Mouse (Mus musculus) heart, embryonic 10.5 days (tissue): Measurements from ENCODE around the gene Tbx15. TPM values are rescaled to one million over a fixed set of nuclear protein-coding genes. Genes with fewer than 3 reads are reported as not detected.
"Not testable (repeated sequence)": the region's sequence is repeated elsewhere in the genome, so short reads cannot be mapped to it uniquely, and the experiment has no call there.

Experiments
- DNase-seq: peaks from one replicate; pipeline ENCODE4 v3.0.0-alpha.2; 2017; ENCODE audit warnings: low spot score
- H3K27ac ChIP-seq: fragments of 300-500 bp; sonication (generic); 2 replicates; pipeline ENCODE4 v1.5.1; 2016; ENCODE audit warnings: mild to moderate bottlenecking
- H3K27me3 ChIP-seq: fragments of 300-500 bp; sonication (generic); 2 replicates; pipeline ENCODE4 v1.6.1; 2016; ENCODE audit warnings: mild to moderate bottlenecking; ENCODE audit not compliant: poor library complexity, insufficient read depth, severe bottlenecking
- H3K36me3 ChIP-seq: fragments of 300-500 bp; sonication (generic); 2 replicates; pipeline ENCODE4 v1.6.1; 2016; ENCODE audit warnings: mild to moderate bottlenecking, moderate library complexity
- H3K4me1 ChIP-seq: fragments of 300-500 bp; sonication (generic); 2 replicates; pipeline ENCODE4 v1.6.1; 2016; ENCODE audit warnings: mild to moderate bottlenecking
- H3K4me3 ChIP-seq: fragments of 300-500 bp; sonication (generic); 2 replicates; pipeline ENCODE4 v1.5.1; 2016; ENCODE audit warnings: mild to moderate bottlenecking, moderate library complexity
- H3K9me3 ChIP-seq: fragments of 300-500 bp; sonication (generic); 2 replicates; pipeline ENCODE4 v1.6.1; 2016; ENCODE audit warnings: mild to moderate bottlenecking, moderate library complexity
- WGBS: fragments of 180-500 bp; shearing (Covaris S2); methylation state at CpG from one replicate; pipeline ENCODE4 v1.1.7; 2016; 5-methylcytosine and 5-hydroxymethylcytosine counted together
- polyA plus RNA-seq: library from polyadenylated mRNA; unstranded; fragments of >200 nt; fragmentation: Nextera tagmentation; extraction: Ambion mirVana; gene quantifications from 2 replicates; pipeline ENCODE4 v1.2.1, GENCODE M21; 2016

The Tbx15 gene
- polyA plus RNA-seq, 1 experiment from 2014 or later, result 0.67 TPM

DNA sequence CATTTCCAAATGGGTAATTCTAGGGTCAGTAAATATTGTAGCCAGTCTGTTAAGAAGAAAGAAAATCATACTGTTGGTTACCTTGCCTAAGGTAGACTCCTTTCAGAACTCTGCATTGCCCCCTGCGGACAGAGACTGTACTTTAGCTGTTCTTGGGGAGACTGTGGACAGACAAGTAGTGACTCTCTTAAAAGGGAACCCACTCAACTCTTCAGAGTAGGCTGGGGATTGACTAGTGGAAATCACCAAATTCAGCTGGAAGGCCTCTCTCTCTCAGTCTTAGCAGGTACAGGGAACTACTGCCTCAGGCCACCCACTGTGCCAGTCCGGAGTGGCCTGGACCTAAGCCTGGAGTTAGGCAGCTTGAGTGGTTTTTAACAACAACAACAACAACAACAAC, 21.8 kb downstream of the Tbx15 start:
- 6% methylated on average over 2 of the region's 2 CpGs for WGBS
- Histone ChIP-seq H3K27ac (no peak overlapping the region), H3K4me3 (no peak overlapping the region), H3K36me3 (no peaks in the 10 kb centered on the region), H3K9me3 (no peaks in the 10 kb centered on the region), H3K4me1 (peaks cover 1% of the 10 kb centered on the region; the same call in 1 of the 2 replicates), H3K27me3 (peaks cover 98% of the 10 kb centered on the region)
- no peak for DNase-seq

DNA sequence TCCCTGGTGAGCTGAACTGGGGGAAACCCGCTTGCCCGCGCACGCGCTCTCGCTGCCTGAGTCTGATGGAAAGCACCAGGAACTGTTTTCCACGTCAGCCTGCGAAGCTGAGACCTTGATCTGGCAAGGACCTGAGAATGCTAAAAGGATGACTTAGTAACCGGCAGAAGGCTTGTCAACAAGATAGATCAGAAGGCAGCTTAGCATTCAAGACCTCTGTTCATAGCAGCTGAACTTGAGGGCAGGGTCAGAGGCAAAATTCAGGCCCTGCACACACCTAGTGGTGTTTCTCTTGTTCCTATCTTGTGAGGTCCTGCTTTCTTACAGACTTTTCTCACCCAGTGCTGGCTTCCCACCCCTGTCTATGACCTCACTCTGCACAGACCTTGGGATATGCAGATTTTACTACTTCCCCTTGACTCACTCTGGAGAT, 23.3 kb downstream of the Tbx15 start:
- 17% methylated on average over 9 of the region's 9 CpGs for WGBS
- Histone ChIP-seq H3K9me3 (no peaks in the 10 kb centered on the region), H3K27me3 (peaks cover 95% of the 10 kb centered on the region), H3K4me3 (no peak overlapping the region), H3K4me1 (no peaks in the 10 kb centered on the region), H3K27ac (no peak overlapping the region), H3K36me3 (no peaks in the 10 kb centered on the region)
- no peak for DNase-seq

GRCm38 (mm10) chr3:99264695-99265094, 24.5 kb downstream of the Tbx15 start:
- peaks cover 83% of the 10 kb centered on the region for H3K27me3 ChIP-seq

GRCm38 (mm10) chr3:99266752-99267303, 26.6 kb downstream of the Tbx15 start:
- Histone ChIP-seq H3K4me3 (no peak overlapping the region), H3K36me3 (no peaks in the 10 kb centered on the region), H3K27me3 (peaks cover 62% of the 10 kb centered on the region), H3K27ac (no peak overlapping the region), H3K9me3 (no peaks in the 10 kb centered on the region), H3K4me1 (no peaks in the 10 kb centered on the region)
- DNase-seq, result no peak
- 49% methylated on average over 10 of the region's 10 CpGs for WGBS

More at GRCm38 (mm10) chr3:99264695-99265094, 24.5 kb downstream of the Tbx15 start:
- peak; percentile 69 for DNase-seq
- no peaks in the 10 kb centered on the region for H3K36me3 ChIP-seq
- WGBS, result 34% methylated on average over 7 of the region's 7 CpGs
- no peaks in the 10 kb centered on the region for H3K4me1 ChIP-seq
- no peak overlapping the region for H3K4me3 ChIP-seq
- no peak overlapping the region for H3K27ac ChIP-seq
- no peaks in the 10 kb centered on the region for H3K9me3 ChIP-seq

- H3K36me3 ChIP-seq, result no peaks in the 10 kb centered on the region
Measured at GRCm38 (mm10) chr3:99277973-99278580, 37.9 kb downstream of the Tbx15 start.

DNA sequence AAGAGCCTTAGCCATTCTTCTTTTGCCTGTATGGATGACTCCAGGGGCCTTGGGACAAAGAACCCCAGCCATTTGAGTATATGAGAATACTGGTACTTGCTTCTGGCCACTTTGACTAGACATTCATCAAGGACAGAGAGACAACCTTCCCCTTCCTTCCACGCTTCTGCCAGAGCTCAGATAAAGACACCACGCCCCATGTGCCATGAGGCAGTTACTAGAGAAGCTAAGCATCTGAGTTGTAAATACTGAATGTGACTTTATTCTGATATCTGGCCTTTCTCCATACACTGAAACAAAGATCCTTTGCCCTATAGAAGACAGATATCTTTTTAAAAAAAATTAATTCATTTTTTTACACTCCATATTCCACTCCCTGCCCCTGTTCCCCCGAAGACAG, 39.5 kb downstream of the Tbx15 start:
- Histone ChIP-seq H3K27ac (no peak overlapping the region), H3K36me3 (no peaks in the 10 kb centered on the region), H3K4me1 (no peaks in the 10 kb centered on the region), H3K4me3 (no peak overlapping the region), H3K9me3 (no peaks in the 10 kb centered on the region), H3K27me3 (0 out of 2 replicates have a peak, but pooled peaks cover 5% of the 10 kb centered on the region)
- DNase-seq, result no peak
- WGBS, result 67% methylated on average over 3 of the region's 3 CpGs

More at GRCm38 (mm10) chr3:99277973-99278580, 37.9 kb downstream of the Tbx15 start:
- 55% methylated on average over 12 of the region's 12 CpGs for WGBS
- H3K4me3 ChIP-seq, result no peak overlapping the region
- no peak for DNase-seq
- H3K9me3 ChIP-seq, result no peaks in the 10 kb centered on the region
- H3K27me3 ChIP-seq, result 0 out of 2 replicates have a peak, but pooled peaks cover 5% of the 10 kb centered on the region
- H3K27ac ChIP-seq, result no peak overlapping the region
- H3K4me1 ChIP-seq, result no peaks in the 10 kb centered on the region

DNA sequence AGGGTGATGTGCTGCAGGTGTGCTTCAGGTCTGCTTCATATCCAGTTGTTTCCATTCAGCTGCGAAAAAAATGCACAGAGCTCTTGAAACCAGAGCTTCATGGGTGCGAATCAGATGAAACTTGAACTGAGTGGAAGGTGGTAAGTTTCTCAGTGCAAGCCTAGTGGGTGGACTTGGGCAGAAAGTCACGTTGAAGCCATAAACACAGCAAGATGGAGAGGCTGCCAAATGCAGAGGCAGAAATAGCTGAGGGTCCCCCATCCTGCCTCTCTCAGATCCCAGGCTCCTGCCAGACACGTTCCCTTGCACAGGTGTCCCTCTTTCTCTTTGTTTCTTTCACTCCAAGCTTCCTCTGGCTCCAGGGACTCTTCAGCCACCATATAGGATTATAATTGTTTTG, 41.3 kb downstream of the Tbx15 start:
- no peak overlapping the region for H3K27ac ChIP-seq
- H3K36me3 ChIP-seq, result no peaks in the 10 kb centered on the region
- H3K4me3 ChIP-seq, result no peak overlapping the region
- 0 out of 2 replicates have a peak, but pooled peaks cover 5% of the 10 kb centered on the region for H3K27me3 ChIP-seq
- no peak for DNase-seq
- H3K4me1 ChIP-seq, result no peaks in the 10 kb centered on the region
- WGBS, result 62% methylated on average over 4 of the region's 4 CpGs
- H3K9me3 ChIP-seq, result no peaks in the 10 kb centered on the region

DNA sequence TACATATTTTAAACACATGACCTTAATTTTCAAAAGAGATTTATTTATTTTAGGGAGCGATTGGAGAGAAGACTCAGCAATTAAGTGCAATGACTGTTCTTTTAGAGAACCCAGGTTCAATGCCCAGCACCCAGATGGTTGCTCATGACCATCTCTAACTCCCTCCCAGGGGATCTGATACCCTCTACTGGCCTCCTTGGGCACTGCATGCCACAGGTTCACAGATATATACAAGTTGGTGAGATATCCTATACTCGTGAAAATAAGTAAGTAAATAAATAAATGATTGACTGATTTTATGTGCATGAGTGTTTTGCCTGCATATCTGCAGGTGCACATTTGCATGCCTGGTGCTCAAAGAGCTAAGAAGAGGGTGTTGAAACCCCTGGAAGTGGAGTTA, 48.1 kb downstream of the Tbx15 start:
- peaks cover 4% of the 10 kb centered on the region; the same call in 1 of the 2 replicates for H3K4me1 ChIP-seq
- H3K27me3 ChIP-seq, result no peaks in the 10 kb centered on the region
- DNase-seq, result no peak
- WGBS, result 36% methylated on average over 2 of the region's 2 CpGs
- H3K36me3 ChIP-seq, result no peaks in the 10 kb centered on the region
- H3K9me3 ChIP-seq, result no peaks in the 10 kb centered on the region
- H3K27ac ChIP-seq, result no peak overlapping the region
- no peak overlapping the region for H3K4me3 ChIP-seq

DNA sequence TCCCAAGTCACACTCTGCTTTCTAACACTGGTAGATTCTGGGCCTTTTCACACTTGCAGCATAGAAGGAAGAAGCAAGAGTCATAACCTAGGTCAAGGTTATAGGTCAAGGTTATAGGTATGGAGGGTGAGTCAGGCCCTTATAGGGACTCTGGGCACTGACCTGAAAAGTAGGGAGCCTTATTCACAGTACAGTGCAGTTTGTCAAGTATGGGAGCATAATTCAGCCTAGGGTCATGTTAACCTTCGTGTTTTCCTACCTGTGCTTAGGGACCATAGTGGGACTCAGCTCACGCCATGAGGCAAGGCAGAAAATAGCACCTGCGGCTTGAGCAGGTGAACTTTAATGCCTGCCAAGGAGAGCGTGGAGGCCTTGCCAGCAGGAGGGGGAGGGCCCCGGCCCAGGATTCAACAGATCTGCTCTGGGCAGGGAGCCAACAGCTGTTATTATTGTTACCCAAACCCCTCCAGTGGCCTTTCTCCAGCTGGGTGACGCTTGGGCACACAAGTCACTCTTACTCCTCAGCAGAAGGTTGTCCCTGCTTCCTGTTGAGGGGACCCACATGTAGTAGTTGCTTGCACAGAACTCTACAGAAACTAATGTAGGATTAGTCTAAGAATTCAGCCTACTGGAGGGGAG, 50.0 kb downstream of the Tbx15 start:
- H3K36me3 ChIP-seq, result no peaks in the 10 kb centered on the region
- WGBS, result 34% methylated on average over 6 of the region's 6 CpGs
- H3K27me3 ChIP-seq, result no peaks in the 10 kb centered on the region
- DNase-seq, result no peak
- H3K27ac ChIP-seq, result no peak overlapping the region
- H3K4me3 ChIP-seq, result no peak overlapping the region
- no peaks in the 10 kb centered on the region for H3K9me3 ChIP-seq
- H3K4me1 ChIP-seq, result peaks cover 4% of the 10 kb centered on the region; the same call in 1 of the 2 replicates

- H3K36me3 ChIP-seq, result no peaks in the 10 kb centered on the region
- no peaks in the 10 kb centered on the region for H3K9me3 ChIP-seq
- H3K4me3 ChIP-seq, result no peak overlapping the region
- H3K27ac ChIP-seq, result no peak overlapping the region
- peaks cover 4% of the 10 kb centered on the region; the same call in 1 of the 2 replicates for H3K4me1 ChIP-seq
- 81% methylated on average over 2 of the region's 2 CpGs for WGBS
- DNase-seq, result no peak
- H3K27me3 ChIP-seq, result no peaks in the 10 kb centered on the region
Measured at GRCm38 (mm10) chr3:99290878-99291277, 50.7 kb downstream of the Tbx15 start.

- Histone ChIP-seq H3K36me3 (no peaks in the 10 kb centered on the region), H3K27ac (no peak overlapping the region), H3K4me1 (peaks cover 4% of the 10 kb centered on the region; the same call in 1 of the 2 replicates), H3K4me3 (no peak overlapping the region), H3K27me3 (no peaks in the 10 kb centered on the region), H3K9me3 (no peaks in the 10 kb centered on the region)
- no peak for DNase-seq
Measured at GRCm38 (mm10) chr3:99291386-99291785, 51.2 kb downstream of the Tbx15 start.

- no peaks in the 10 kb centered on the region for H3K36me3 ChIP-seq
- no peak overlapping the region for H3K27ac ChIP-seq
- no peak overlapping the region for H3K4me3 ChIP-seq
- WGBS, result 67% methylated on average over 3 of the region's 3 CpGs
- H3K9me3 ChIP-seq, result no peaks in the 10 kb centered on the region
- no peaks in the 10 kb centered on the region for H3K27me3 ChIP-seq
- no peak for DNase-seq
- H3K4me1 ChIP-seq, result peaks cover 4% of the 10 kb centered on the region; the same call in 1 of the 2 replicates
Measured at GRCm38 (mm10) chr3:99292531-99292931, 52.4 kb downstream of the Tbx15 start.

DNA sequence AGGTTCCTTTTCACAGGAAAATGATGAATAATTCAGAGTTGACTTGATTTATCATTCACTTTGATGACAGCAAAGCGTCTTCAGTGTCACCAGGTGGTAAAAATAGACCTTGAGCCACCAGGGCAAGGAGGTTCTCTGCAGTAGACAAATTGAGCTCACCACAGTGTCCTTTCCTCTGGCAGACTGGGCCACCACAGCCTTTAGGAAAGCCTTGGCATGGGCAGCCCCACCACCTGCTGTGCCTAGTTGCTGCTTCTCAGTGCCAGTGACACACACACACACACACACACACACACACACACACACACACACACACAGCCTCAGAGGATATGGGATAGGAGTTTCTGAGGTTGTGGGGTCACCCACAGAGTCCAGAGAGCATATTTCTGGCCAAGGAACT, 54.0 kb downstream of the Tbx15 start:
- 48% methylated on average over 1 of the region's 1 CpGs for WGBS
- not testable (repeated sequence) for H3K36me3 ChIP-seq, H3K4me1 ChIP-seq, H3K4me3 ChIP-seq, H3K9me3 ChIP-seq, H3K27me3 ChIP-seq, DNase-seq, H3K27ac ChIP-seq
